Mouse (Mus musculus) kidney, postnatal 0 days (tissue): ENCODE measurements around the gene Exosc6. TPM values are rescaled to one million over a fixed set of nuclear protein-coding genes. Genes with fewer than 3 reads are reported as not detected.
A peak's percentile ranks its signal among the peaks of the same experiment; 100 is the strongest.
"Not testable (repeated sequence)": the region's sequence is repeated elsewhere in the genome, so short reads cannot be mapped to it uniquely, and the experiment has no call there.

ENCODE experiments used
- ATAC-seq: fragments of 200-750 bp; cut with Nextera tagmentation; replicated peaks from 2 replicates; pipeline ENCODE4 v1.8.0; 2017; ENCODE audit warnings: low read depth, moderate number of reproducible peaks, moderate TSS enrichment, moderate library complexity; ENCODE audit not compliant: low FRiP score
- DNase-seq: peaks from one replicate; pipeline ENCODE4 v3.0.0-alpha.2; 2016; ENCODE audit warnings: low spot score
- H3K27ac ChIP-seq: fragments of 300-500 bp; sonication (generic); 2 replicates; pipeline ENCODE4 v1.5.1; 2014; ENCODE audit warnings: mild to moderate bottlenecking
- H3K27me3 ChIP-seq: fragments of 300-500 bp; sonication (generic); 2 replicates; pipeline ENCODE4 v1.6.1; 2014; ENCODE audit warnings: low read length, mixed read lengths; ENCODE audit not compliant: insufficient read depth
- H3K36me3 ChIP-seq: fragments of 300-500 bp; sonication (generic); 2 replicates; pipeline ENCODE4 v1.6.1; 2014; ENCODE audit warnings: low read length, mixed read lengths; ENCODE audit not compliant: insufficient read depth
- H3K4me1 ChIP-seq: fragments of 300-500 bp; sonication (generic); replicated peaks from 2 replicates; pipeline ENCODE4 v1.6.1; 2014; ENCODE audit warnings: antibody characterized with exemption, low read length, mixed read lengths; ENCODE audit not compliant: insufficient read depth
- H3K4me2 ChIP-seq: fragments of 300-500 bp; sonication (generic); 2 replicates; pipeline ENCODE4 v1.6.1; 2014; ENCODE audit warnings: mild to moderate bottlenecking, low read length, moderate library complexity, mixed read lengths
- H3K4me3 ChIP-seq: fragments of 300-500 bp; sonication (generic); replicated peaks from 2 replicates; pipeline ENCODE4 v1.5.1; 2014; ENCODE audit warnings: low read depth, low read length
- H3K9ac ChIP-seq: fragments of 300-500 bp; sonication (generic); 2 replicates; pipeline ENCODE4 v1.6.1; 2014; ENCODE audit warnings: low read depth, low read length
- H3K9me3 ChIP-seq: fragments of 300-500 bp; sonication (generic); replicated peaks from 2 replicates; pipeline ENCODE4 v1.6.1; 2016; ENCODE audit warnings: low read length, inconsistent platforms, mixed read lengths
- CTCF ChIP-seq: IDR thresholded peaks from 2 replicates; pipeline ENCODE4 v1.5.1; 2016; ENCODE audit warnings: antibody characterized with exemption, low read depth, mild to moderate bottlenecking, moderate library complexity
- WGBS: fragments of 180-500 bp; shearing (Covaris S2); extraction: QIAGEN DNeasy Blood & Tissue Kit; methylation state at CpG from one replicate; pipeline ENCODE4 v1.1.7; 2014; 5-methylcytosine and 5-hydroxymethylcytosine counted together
- microRNA-seq: library from miRNA; unstranded; fragments of <30 nt; microRNA quantifications from one replicate; pipeline ENCODE4, GENCODE M21; 2016
- polyA plus RNA-seq: library from polyadenylated mRNA; unstranded; fragments of >200 nt; fragmentation: Nextera tagmentation; extraction: Ambion mirVana; gene quantifications from 2 replicates; pipeline ENCODE4 v1.2.1, GENCODE M21; 2015

Gene Exosc6
- polyA plus RNA-seq, 1 experiment from 2014 or later: 37.6 TPM

DNA sequence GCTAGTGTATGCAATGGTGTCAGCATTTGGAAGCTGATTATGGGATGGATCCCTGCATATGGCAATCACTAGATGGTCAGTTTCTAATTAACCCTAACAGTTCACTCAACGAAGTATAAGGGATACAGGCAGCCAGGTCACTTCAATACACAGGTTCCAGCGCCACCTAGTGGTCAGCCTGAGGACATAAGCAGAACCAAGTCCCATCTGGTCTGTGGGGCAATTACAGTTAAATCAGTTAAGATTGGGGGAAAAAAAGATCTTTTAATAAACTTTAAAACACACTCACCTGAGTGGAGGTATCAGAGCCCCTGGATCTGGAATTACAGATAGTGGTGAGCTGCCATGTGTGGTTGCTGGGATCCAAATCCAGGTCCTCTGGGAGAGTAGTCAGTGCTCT, 34.0 kb downstream of the Exosc6 start:
- Histone ChIP-seq H3K9me3 (no peaks in the 10 kb centered on the region), H3K4me3 (no peak overlapping the region), H3K27ac (no peak overlapping the region), H3K9ac (no peak overlapping the region), H3K27me3 (no peaks in the 10 kb centered on the region), H3K4me1 (no peaks in the 10 kb centered on the region), H3K4me2 (no peak overlapping the region), H3K36me3 (no peaks in the 10 kb centered on the region)
- DNase-seq: peak; percentile 91
- 0% methylated on average over 2 of the region's 2 CpGs for WGBS
- ATAC-seq: no peak
- peak; percentile 86 for TF ChIP-seq CTCF

DNA sequence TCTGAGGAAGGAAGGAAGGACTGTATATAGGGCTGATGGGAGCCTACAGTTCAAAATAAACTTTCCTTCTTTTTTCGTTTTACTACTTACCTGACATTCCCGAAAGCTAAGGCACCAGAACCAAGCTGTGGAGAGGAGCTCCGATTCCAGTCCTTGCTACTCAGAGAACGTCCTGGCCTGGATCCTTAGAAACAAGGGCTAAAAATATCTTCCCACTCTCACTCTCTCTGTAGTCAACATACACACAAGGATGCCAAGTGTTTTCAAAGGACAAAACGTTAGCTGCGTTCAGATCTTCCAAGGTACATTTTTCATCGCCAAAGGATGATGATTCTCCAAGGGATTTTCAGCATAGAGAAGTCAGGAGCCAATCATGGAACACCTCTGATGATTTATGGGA, 35.6 kb downstream of the Exosc6 start:
- H3K4me1 ChIP-seq: no peaks in the 10 kb centered on the region
- DNase-seq: no peak
- ATAC-seq: no peak
- H3K27me3 ChIP-seq: no peaks in the 10 kb centered on the region
- no peak overlapping the region for H3K27ac ChIP-seq
- no peak overlapping the region for H3K9ac ChIP-seq
- no peaks in the 10 kb centered on the region for H3K36me3 ChIP-seq
- 80% methylated on average over 7 of the region's 7 CpGs for WGBS
- no peaks in the 10 kb centered on the region for H3K9me3 ChIP-seq
- TF ChIP-seq CTCF: no peak
- no peak overlapping the region for H3K4me2 ChIP-seq
- no peak overlapping the region for H3K4me3 ChIP-seq

DNA sequence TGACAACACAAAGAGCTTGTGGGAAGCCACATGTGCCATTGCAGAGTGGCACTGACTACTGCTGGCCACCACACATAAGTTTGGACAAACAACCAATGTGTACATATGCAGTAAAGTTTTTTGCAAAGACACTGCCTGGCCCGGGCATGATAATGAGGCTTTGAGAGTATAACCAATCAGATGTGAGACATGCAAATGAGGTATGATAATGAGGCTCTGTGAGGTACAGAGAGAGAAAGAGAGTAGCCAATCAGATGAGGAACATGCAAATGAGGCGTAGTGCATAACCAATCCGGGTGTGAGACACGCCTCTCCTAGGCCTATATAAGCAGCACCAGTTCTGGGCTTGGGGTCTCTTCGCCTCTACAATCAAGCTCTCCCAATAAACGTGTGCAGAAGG, 36.2 kb downstream of the Exosc6 start, which contains the start of gene Clec18a:
Clec18a (minus strand) TSS at position 101 of the 400 bp plus-strand sequence.
- not testable (repeated sequence) for ATAC-seq, H3K36me3 ChIP-seq, H3K27ac ChIP-seq, H3K9ac ChIP-seq, DNase-seq, H3K4me3 ChIP-seq, H3K9me3 ChIP-seq, H3K4me1 ChIP-seq, H3K27me3 ChIP-seq, H3K4me2 ChIP-seq
- WGBS: 83% methylated on average over 4 of the region's 6 CpGs

DNA sequence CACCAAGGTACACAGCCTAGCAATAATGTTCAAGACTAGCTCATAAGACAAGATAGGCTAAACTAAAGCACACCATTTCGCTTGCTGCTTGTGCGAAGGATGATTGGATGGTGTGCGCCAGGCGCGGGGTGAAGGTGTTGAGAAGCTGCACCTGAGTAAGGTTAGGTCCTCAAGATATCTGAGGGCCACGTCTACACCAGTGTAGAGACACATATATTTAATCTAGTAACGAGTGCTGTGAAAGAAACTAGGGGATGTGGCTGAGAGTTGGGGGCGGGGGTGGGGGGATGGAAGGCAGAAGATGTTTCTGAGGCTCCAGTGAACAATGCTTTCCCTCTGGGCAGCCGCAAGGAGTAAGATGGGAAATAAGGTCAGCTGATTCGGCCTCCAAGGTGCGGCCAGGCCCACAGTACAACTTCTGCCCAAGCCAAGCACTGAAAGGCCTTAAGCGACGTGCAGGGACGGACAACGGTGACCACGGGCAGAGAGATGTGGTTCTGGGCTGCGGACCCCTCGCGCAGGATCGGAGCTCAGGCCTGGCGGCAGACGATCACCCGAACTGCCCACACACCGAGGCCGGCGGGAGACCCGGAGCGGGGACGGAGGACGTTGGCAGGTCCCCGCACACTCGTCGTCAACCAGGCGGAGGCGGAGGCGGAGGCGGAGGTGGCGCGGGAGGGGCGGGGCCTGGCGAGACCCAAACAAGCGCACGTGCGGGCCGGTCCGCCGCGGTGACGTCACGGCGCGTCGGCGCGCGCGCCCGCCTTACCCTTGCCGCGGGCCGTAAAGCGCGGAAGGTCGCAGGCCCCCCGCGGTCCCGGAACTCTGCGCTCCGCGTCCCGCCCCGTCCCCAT, 38.0 kb downstream of the Exosc6 start, which contains the start of gene Pdpr:
Pdpr (plus strand) TSS at position 766 of the 854 bp plus-strand sequence.
- DNase-seq (peak; percentile 83), ATAC-seq (peak; percentile 92)
- Histone ChIP-seq H3K27me3 (no peaks in the 10 kb centered on the region), H3K4me1 (no peaks in the 10 kb centered on the region), H3K27ac (peak within 1 kb of the TSS; percentile 77), H3K9me3 (no peaks in the 10 kb centered on the region), H3K4me3 (peak within 1 kb of the TSS; percentile 59), H3K9ac (peak within 1 kb of the TSS; percentile 71), H3K4me2 (peak within 1 kb of the TSS; percentile 77), H3K36me3 (no peaks in the 10 kb centered on the region)
- no peak for TF ChIP-seq CTCF
- WGBS: 9% methylated on average over 38 of the region's 72 CpGs

DNA sequence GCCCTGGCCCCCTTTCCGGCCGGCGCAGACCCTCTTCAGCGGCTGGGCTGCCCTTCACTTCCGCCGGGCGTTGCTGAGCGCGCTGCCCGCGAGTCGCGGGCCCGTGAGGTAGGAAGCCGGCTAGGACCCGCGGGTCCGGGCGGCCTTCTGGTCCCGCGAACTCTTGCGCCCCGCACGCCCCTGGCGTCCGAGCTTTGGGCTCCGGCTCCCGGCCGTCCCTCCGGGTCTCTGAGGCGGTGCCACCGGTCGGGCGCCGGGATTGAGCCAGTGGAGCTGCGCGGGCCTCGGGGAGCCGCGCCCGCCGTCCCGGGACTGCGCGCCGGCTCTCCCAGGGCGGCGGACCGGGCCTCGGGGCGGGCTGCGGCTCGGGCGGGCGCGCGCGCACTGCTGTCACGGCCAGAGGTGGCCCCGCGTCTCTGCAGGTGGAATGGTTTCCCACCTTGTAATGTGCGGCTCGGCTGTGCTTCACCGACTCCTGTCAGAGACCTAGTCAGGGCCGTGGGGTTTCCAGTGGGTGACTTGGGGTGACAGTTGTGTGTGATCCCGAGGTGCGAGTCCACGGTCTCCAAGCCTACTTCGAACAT, 38.7 kb downstream of the Exosc6 start:
- not testable (repeated sequence) for H3K4me1 ChIP-seq, H3K36me3 ChIP-seq, H3K9me3 ChIP-seq, H3K27me3 ChIP-seq
- DNase-seq (peak; percentile 4), ATAC-seq (peak; percentile 68)
- Histone ChIP-seq H3K9ac (peak overlapping the region; percentile 71), H3K4me3 (peak overlapping the region; percentile 59), H3K4me2 (peak overlapping the region; percentile 68), H3K27ac (peak overlapping the region; percentile 77; the same call in 1 of the 2 replicates)
- under 1% methylated on average over 41 of the region's 69 CpGs for WGBS

Small RNA genes within 50 kb of the gene (microRNA-seq; reads per million reads assigned to microRNA genes)
- not detected for gene Gm24103
- not detected for gene Mir3473d

Other genes starting within 250 kb of the Exosc6 start
- gene Cog4, start 209.7 kb upstream of the Exosc6 start, polyA plus RNA-seq: 47.2 and 57.3 TPM in 2 replicates
- gene Sf3b3, start 209.6 kb upstream of the Exosc6 start, polyA plus RNA-seq: 80.1 and 89.4 TPM in 2 replicates
- gene Fuk, start 153.9 kb upstream of the Exosc6 start, polyA plus RNA-seq: 10.1 and 10.7 TPM in 2 replicates
- gene St3gal2, start 136.4 kb upstream of the Exosc6 start, polyA plus RNA-seq: 15.1 and 17.2 TPM in 2 replicates
- gene Ddx19a, start 58.5 kb upstream of the Exosc6 start, polyA plus RNA-seq: 13.3 and 13.7 TPM in 2 replicates
- gene Ddx19b, start 24.6 kb upstream of the Exosc6 start, polyA plus RNA-seq: 4.4 and 4.8 TPM in 2 replicates
- gene Aars, start 23.2 kb upstream of the Exosc6 start, polyA plus RNA-seq: 39.6 and 42.2 TPM in 2 replicates
- gene Clec18a, start 36.1 kb downstream of the Exosc6 start, polyA plus RNA-seq: 76.6 and 89.9 TPM in 2 replicates
- 8.5 and 9.7 TPM in 2 replicates for gene Pdpr, start 38.3 kb downstream of the Exosc6 start, polyA plus RNA-seq
- gene Glg1, start 202.9 kb downstream of the Exosc6 start, polyA plus RNA-seq: 63.0 and 66.1 TPM in 2 replicates
- 24.7 and 30.9 TPM in 2 replicates for gene Rfwd3, start 243.9 kb downstream of the Exosc6 start, polyA plus RNA-seq